Mouse (Mus musculus) lung, postnatal 4 days (tissue): Measurements from ENCODE around the gene Xrcc4.

Experiments used
- DNase-seq, 2 experiments: peaks; one replicate each; pipeline ENCODE4 v3.0.0; 2021

Xrcc4 gene

GRCm38 (mm10) chr13:89738275-89738674 is 351.1 kb downstream of the Xrcc4 start:
- DNase-seq, result no peak

GRCm38 (mm10) chr13:89735111-89735510 is 354.3 kb downstream of the Xrcc4 start:
- peak; percentile 22 to 32 for DNase-seq

- DNase-seq, result no peak
Observed at GRCm38 (mm10) chr13:89726492-89726891, 362.9 kb downstream of the Xrcc4 start.
